Mouse (Mus musculus): ENCODE measurements at regions not wholly inside any gene's neighbourhood (a gene's known extent, or its start where the extent isn't known, plus 50 kb on each side); places are given as distances from the start of the nearest gene placed in this dataset.

- TF ChIP-seq ZC3H11A (IDR thresholded peaks at IDR 0.05; ENCODE audit: borderline replicate concordance, low read depth, low read length): no peak
- TF ChIP-seq HCFC1 (IDR thresholded peaks at IDR 0.05; ENCODE audit: borderline replicate concordance, insufficient read depth, low read length): no peak
- no peak for TF ChIP-seq CHD2 (IDR thresholded peaks at IDR 0.05; ENCODE audit: low read depth, low read length)
Measured at GRCm38 (mm10) chr13:5711646-5712045, 149.6 kb upstream of the Klf6 start.

Measured in ES-E14 (cell line).